12 mouse cellular contexts compared by ENCODE assay signal in genomic region chr2:78716157-78716798, GRCm38 (mm10).
DNase-seq lines count a peak whose midpoint lies in the region; ATAC-seq and TF ChIP-seq lines count a peak whose summit lies in the region.
"Had no signal": no experiment of that assay in that cellular context is flagged by ENCODE, and none has a peak within 500 bp of the region (broad histone marks: within the 10 kb centered on the region; RNA-seq: fewer than 3 reads in every experiment).

No protein-coding gene starts in this region.

- no peak for TF ChIP-seq CTCF in heart, adult 2 months (IDR thresholded peaks at IDR 0.05)
- no peak for TF ChIP-seq CTCF in G1E (IDR thresholded peaks at IDR 0.05; ENCODE audit: low read depth, low read length)

- no peaks in the 10 kb centered on the region for H3K36me3 ChIP-seq in heart, embryonic 14.5 days (ENCODE audit: control insufficient read depth, insufficient read depth, low read length)
- H3K36me3 ChIP-seq in heart, adult 2 months (ENCODE audit: control insufficient read depth, insufficient read depth, low read length): no peaks in the 10 kb centered on the region
- no peaks in the 10 kb centered on the region for H3K36me3 ChIP-seq in G1E (replicated peaks)
- no peaks in the 10 kb centered on the region for H3K36me3 ChIP-seq in liver, embryonic 15.5 days (replicated peaks)
- H3K36me3 ChIP-seq: embryonic facial prominence, embryonic 13.5 days had no signal

- ATAC-seq in heart, embryonic 14.5 days (ENCODE audit: insufficient number of reproducible peaks, insufficient read depth, low FRiP score, low read depth): no peak
- ATAC-seq in G1E (ENCODE audit: extremely low read depth, insufficient number of reproducible peaks, low FRiP score, poor library complexity, severe bottlenecking): peak; percentile 59
- ATAC-seq in liver, embryonic 15.5 days (ENCODE audit: insufficient read depth): peak; percentile 90
- ATAC-seq: hindbrain, embryonic 16.5 days had no signal

- H3K27me3 ChIP-seq in heart, embryonic 14.5 days (ENCODE audit: control insufficient read depth, insufficient read depth, low read length): no peaks in the 10 kb centered on the region
- H3K27me3 ChIP-seq in heart, adult 2 months (ENCODE audit: control insufficient read depth, insufficient read depth, low read length): no peaks in the 10 kb centered on the region
- H3K27me3 ChIP-seq in G1E (ENCODE audit: insufficient read depth, low read length): no peaks in the 10 kb centered on the region
- no peaks in the 10 kb centered on the region for H3K27me3 ChIP-seq in liver, embryonic 15.5 days
- H3K27me3 ChIP-seq: embryonic facial prominence, embryonic 13.5 days; megakaryocyte, embryonic 14.5 days had no signal

- no peak overlapping the region for H3K27ac ChIP-seq in heart, embryonic 14.5 days (replicated peaks in 1 of 2; ENCODE audit: control insufficient read depth in 1 of 2, insufficient read depth in 1 of 2, low read depth in 2 of 2, low read length in 2 of 2)
- H3K27ac ChIP-seq in heart, adult 2 months: no peak overlapping the region
- H3K27ac ChIP-seq in liver, embryonic 15.5 days (replicated peaks): peak overlapping the region; percentile 96
- H3K27ac ChIP-seq: embryonic facial prominence, embryonic 13.5 days had no signal

- no peak for TF ChIP-seq EP300 in heart, adult 2 months (IDR thresholded peaks at IDR 0.05; ENCODE audit: insufficient read depth, low read depth, low read length)

- no peak overlapping the region for H3K4me3 ChIP-seq in heart, embryonic 14.5 days (ENCODE audit: control insufficient read depth in 1 of 2, insufficient read depth in 1 of 2, low read depth in 1 of 2, low read length in 2 of 2)
- no peak overlapping the region for H3K4me3 ChIP-seq in heart, adult 2 months
- H3K4me3 ChIP-seq in G1E (ENCODE audit: low read depth, low read length): no peak overlapping the region; the same call in 1 of the 2 replicates
- peak overlapping the region; percentile 39 for H3K4me3 ChIP-seq in liver, embryonic 15.5 days (replicated peaks)
- H3K4me3 ChIP-seq: embryonic facial prominence, embryonic 13.5 days; megakaryocyte, embryonic 14.5 days had no signal

- peaks cover 2 to 8% of the 10 kb centered on the region in 2 experiments; a peak in 3 of 4 replicates for H3K4me1 ChIP-seq in heart, embryonic 14.5 days (ENCODE audit: control insufficient read depth in 2 of 2, insufficient read depth in 2 of 2, low read length in 2 of 2)
- no peaks in the 10 kb centered on the region for H3K4me1 ChIP-seq in heart, adult 2 months (ENCODE audit: control insufficient read depth, insufficient read depth, low read length)
- peaks cover 6% of the 10 kb centered on the region for H3K4me1 ChIP-seq in G1E (ENCODE audit: insufficient read depth, low read depth, low read length)
- peaks cover 51% of the 10 kb centered on the region for H3K4me1 ChIP-seq in liver, embryonic 15.5 days (replicated peaks)
- H3K4me1 ChIP-seq: embryonic facial prominence, embryonic 13.5 days had no signal

- 19% methylated on average over 7 of the region's 7 CpGs for WGBS in heart, embryonic 14.5 days
- 42% methylated on average over 7 of the region's 7 CpGs for WGBS in heart, adult 2 months
- 12% methylated on average over 7 of the region's 7 CpGs for WGBS in liver, embryonic 15.5 days (ENCODE audit: insufficient replicate concordance)

- peak overlapping the region; percentile 35 for H3K4me2 ChIP-seq in heart, embryonic 14.5 days (ENCODE audit: low read length)
- peak overlapping the region; percentile 68 for H3K4me2 ChIP-seq in liver, embryonic 15.5 days
- H3K4me2 ChIP-seq: embryonic facial prominence, embryonic 13.5 days had no signal

- no peaks in the 10 kb centered on the region for H3K79me2 ChIP-seq in heart, adult 2 months (replicated peaks; ENCODE audit: control insufficient read depth, insufficient read depth, low read length)

- intact Hi-C loops in heart, adult 2 months (cut with DNase I): no loop called here

- no peak overlapping the region; the same call in 1 of the 2 replicates for H3K9ac ChIP-seq in heart, embryonic 14.5 days (ENCODE audit: low read length)
- H3K9ac ChIP-seq in heart, adult 2 months (ENCODE audit: low read depth, low read length): no peak overlapping the region
- peak overlapping the region; percentile 54 for H3K9ac ChIP-seq in liver, embryonic 15.5 days
- H3K9ac ChIP-seq: embryonic facial prominence, embryonic 13.5 days had no signal

- DNase-seq in heart, adult 2 months: no peak
- peak; percentile 16 for DNase-seq in G1E (ENCODE audit: low spot score)
- peak; percentile 71 for DNase-seq in c-Kit-positive CD71-positive TER-119-negative erythroid progenitor cells, embryonic 14.5 days (ENCODE audit: low read depth)
- no peak for DNase-seq in thymus, postnatal 25 days
- no peak for DNase-seq in urinary bladder, postnatal 14 days (ENCODE audit: low spot score)
- DNase-seq: cerebellum, postnatal 36 days; thymus, adult 2 months had no signal

- no peaks in the 10 kb centered on the region for H3K9me3 ChIP-seq in heart, embryonic 14.5 days (ENCODE audit: control insufficient read depth, low read length)
- no peaks in the 10 kb centered on the region for H3K9me3 ChIP-seq in G1E (replicated peaks)
- H3K9me3 ChIP-seq in liver, embryonic 15.5 days (replicated peaks): no peaks in the 10 kb centered on the region
- H3K9me3 ChIP-seq: embryonic facial prominence, embryonic 13.5 days; megakaryocyte, embryonic 14.5 days had no signal

- no peak for TF ChIP-seq POLR2A in heart, adult 2 months (IDR thresholded peaks at IDR 0.05; ENCODE audit: insufficient read depth, low read depth, low read length)

Comparison
In these comparisons a context has a peak if more than half of its experiments do, and no peak if none do; other contexts are left out.
1. DNase-seq: peak in G1E (single experiment) and c-Kit-positive CD71-positive TER-119-negative erythroid progenitor cells, embryonic 14.5 days (single experiment); none in heart, adult 2 months (0 of 2), thymus, postnatal 25 days (single experiment) and urinary bladder, postnatal 14 days (single experiment).